Mouse (Mus musculus) intestine, embryonic 14.5 days (tissue): ENCODE measurements around the gene Frmd4a. TPM values are rescaled to one million over a fixed set of nuclear protein-coding genes. Genes with fewer than 3 reads are reported as not detected.

Experiments used
- ATAC-seq: fragments of 200-750 bp; cut with Nextera tagmentation; replicated peaks from 2 replicates; pipeline ENCODE4 v1.8.0; 2017; ENCODE audit warnings: low read depth, moderate number of reproducible peaks, moderate TSS enrichment, moderate library complexity; ENCODE audit not compliant: low FRiP score, low TSS enrichment
- DNase-seq: peaks from one replicate; pipeline ENCODE4 v3.0.0-alpha.2; 2018; ENCODE audit warnings: low spot score
- H3K27ac ChIP-seq: fragments of 300-500 bp; sonication (generic); 2 replicates; pipeline ENCODE4 v1.5.1; 2014; ENCODE audit warnings: low read depth, mild to moderate bottlenecking, control low read depth
- H3K27me3 ChIP-seq: fragments of 300-500 bp; sonication (generic); replicated peaks from 2 replicates; pipeline ENCODE4 v1.6.1; 2014; ENCODE audit warnings: low read length, control low read depth; ENCODE audit not compliant: control insufficient read depth, insufficient read depth
- H3K36me3 ChIP-seq: fragments of 300-500 bp; sonication (generic); 2 replicates; pipeline ENCODE4 v1.6.1; 2014; ENCODE audit warnings: low read length, control low read depth; ENCODE audit not compliant: control insufficient read depth, insufficient read depth
- H3K4me1 ChIP-seq: fragments of 300-500 bp; sonication (generic); replicated peaks from 2 replicates; pipeline ENCODE4 v1.6.1; 2014; ENCODE audit warnings: low read length, control low read depth, mixed read lengths; ENCODE audit not compliant: control insufficient read depth, insufficient read depth
- H3K4me2 ChIP-seq: fragments of 300-500 bp; sonication (generic); 2 replicates; pipeline ENCODE4 v1.6.1; 2014; ENCODE audit warnings: low read length
- H3K4me3 ChIP-seq: fragments of 300-500 bp; sonication (generic); 2 replicates; pipeline ENCODE4 v1.5.1; 2014; ENCODE audit warnings: low read depth, low read length, control low read depth, mixed read lengths
- H3K9ac ChIP-seq: fragments of 300-500 bp; sonication (generic); 2 replicates; pipeline ENCODE4 v1.6.1; 2014; ENCODE audit warnings: mild to moderate bottlenecking, low read length
- H3K9me3 ChIP-seq: fragments of 300-500 bp; sonication (generic); 2 replicates; pipeline ENCODE4 v1.6.1; 2016; ENCODE audit warnings: low read length, control low read depth; ENCODE audit not compliant: control insufficient read depth
- WGBS: fragments of 180-500 bp; shearing (Covaris S2); extraction: QIAGEN DNeasy Blood & Tissue Kit; methylation state at CpG from one replicate; pipeline ENCODE4 v1.1.7; 2014; 5-methylcytosine and 5-hydroxymethylcytosine counted together
- polyA plus RNA-seq: library from polyadenylated mRNA; unstranded; fragments of >200 nt; fragmentation: Nextera tagmentation; extraction: Ambion mirVana; gene quantifications from 2 replicates; pipeline ENCODE4 v1.2.1, GENCODE M21; 2014

Gene Frmd4a
- polyA plus RNA-seq, 1 experiment from 2014 or later = 28.8 TPM

GRCm38 (mm10) chr2:4101370-4101769 is 83.9 kb downstream of the Frmd4a start:
- Histone ChIP-seq H3K4me3 (no peak overlapping the region), H3K4me1 (no peaks in the 10 kb centered on the region), H3K9ac (no peak overlapping the region), H3K4me2 (no peak overlapping the region), H3K9me3 (no peaks in the 10 kb centered on the region), H3K36me3 (no peaks in the 10 kb centered on the region), H3K27me3 (no peaks in the 10 kb centered on the region), H3K27ac (no peak overlapping the region)
- 72% methylated on average over 2 of the region's 2 CpGs for WGBS
- ATAC-seq (no peak), DNase-seq (no peak)

DNA sequence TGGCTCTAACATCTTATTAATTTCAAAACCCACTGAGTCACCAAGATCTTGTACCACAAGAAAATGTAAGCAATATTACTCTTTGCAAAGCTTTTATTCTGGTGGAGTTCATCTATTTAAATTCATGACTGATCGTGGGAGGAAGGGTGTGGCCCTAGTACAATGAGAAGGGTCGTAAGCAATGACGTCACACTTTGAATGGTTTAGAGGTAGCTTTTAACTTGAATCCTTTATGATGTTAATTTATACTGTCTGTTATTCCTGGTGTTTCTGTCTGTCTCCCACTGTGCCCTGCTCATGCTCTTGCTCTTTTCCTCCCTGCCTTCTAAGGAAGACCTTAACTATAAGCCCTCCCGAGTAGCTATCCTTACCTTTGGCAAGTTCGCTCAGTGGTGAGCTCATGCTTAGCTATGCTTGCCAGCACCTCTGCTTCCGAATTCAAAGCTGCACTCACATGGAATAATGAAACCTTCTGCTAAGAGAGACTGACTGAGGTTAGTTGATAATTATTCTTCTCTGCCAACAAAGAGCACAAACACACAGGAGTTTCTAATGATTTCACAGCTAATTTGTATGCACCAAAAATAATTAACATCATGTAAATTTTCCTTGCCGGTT is 95.9 kb downstream of the Frmd4a start:
- H3K36me3 ChIP-seq = no peaks in the 10 kb centered on the region
- H3K9ac ChIP-seq = no peak overlapping the region
- no peaks in the 10 kb centered on the region for H3K27me3 ChIP-seq
- H3K4me3 ChIP-seq = no peak overlapping the region
- H3K27ac ChIP-seq = no peak overlapping the region
- no peaks in the 10 kb centered on the region for H3K4me1 ChIP-seq
- WGBS = 84% methylated on average over 7 of the region's 7 CpGs
- DNase-seq (no peak), ATAC-seq (no peak)
- no peaks in the 10 kb centered on the region for H3K9me3 ChIP-seq
- H3K4me2 ChIP-seq = no peak overlapping the region

DNA sequence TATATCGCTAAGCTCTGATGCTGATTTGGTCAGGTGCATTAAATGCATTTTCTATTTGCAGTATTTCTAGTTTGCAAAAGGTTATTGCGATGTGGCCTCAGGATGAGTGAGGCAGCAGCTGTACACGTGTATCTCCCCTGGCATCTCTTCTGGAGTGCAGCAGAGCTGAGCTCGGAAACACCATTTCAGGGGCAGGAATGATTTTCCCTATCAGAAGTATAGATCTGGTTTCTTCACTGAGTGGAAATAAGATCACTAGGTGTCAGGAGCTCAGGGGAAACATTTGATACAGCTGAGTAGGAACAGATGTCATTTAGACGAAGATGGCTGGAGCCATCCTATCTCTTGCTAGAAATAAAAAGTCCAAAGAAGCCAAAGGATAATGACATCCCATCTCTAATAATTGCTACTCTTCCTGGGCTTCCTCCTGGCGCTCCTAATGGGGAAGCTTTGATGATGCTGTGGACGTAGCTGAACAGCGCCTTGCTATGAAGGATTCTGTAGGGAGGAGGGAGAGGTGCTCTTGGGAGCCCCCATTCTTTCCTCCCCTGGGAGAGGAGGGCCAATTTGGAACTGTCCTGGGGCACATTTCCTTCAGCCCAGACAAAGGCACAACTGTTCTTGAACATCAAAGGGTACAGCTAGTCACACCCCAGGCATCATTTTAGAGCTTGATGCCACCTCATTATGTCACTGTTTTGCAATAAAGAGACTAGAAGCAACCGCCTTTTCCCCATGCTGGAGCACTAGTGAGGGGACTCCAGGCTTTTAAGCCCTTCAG is 102.4 kb downstream of the Frmd4a start:
- no peaks in the 10 kb centered on the region for H3K4me1 ChIP-seq
- H3K27ac ChIP-seq = no peak overlapping the region
- ATAC-seq (no peak), DNase-seq (no peak)
- H3K4me3 ChIP-seq = no peak overlapping the region
- no peak overlapping the region for H3K9ac ChIP-seq
- no peak overlapping the region for H3K4me2 ChIP-seq
- 57% methylated on average over 9 of the region's 9 CpGs for WGBS
- no peaks in the 10 kb centered on the region for H3K27me3 ChIP-seq
- H3K9me3 ChIP-seq = no peaks in the 10 kb centered on the region
- no peaks in the 10 kb centered on the region for H3K36me3 ChIP-seq

DNA sequence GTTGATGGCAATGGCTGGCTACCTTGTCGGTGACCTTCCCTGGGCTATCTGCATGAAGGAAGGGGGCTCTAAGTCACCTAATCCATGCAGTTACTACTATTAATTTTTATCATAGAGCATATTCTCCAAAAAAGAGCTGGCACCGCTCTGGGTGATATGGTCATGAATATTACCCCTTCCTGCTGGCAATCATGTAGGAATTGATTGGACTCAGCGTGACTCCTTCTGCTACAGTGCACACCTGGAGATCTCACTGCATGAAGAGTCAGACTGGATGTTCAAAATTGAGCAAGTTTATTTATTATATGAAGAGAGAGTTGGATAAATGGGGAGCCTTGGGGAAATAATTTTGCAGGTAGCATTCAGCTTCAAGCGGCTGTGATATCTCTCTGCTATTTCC is 113.7 kb downstream of the Frmd4a start:
- no peak overlapping the region for H3K4me2 ChIP-seq
- H3K36me3 ChIP-seq = no peaks in the 10 kb centered on the region
- H3K27me3 ChIP-seq = no peaks in the 10 kb centered on the region
- no peaks in the 10 kb centered on the region for H3K9me3 ChIP-seq
- 90% methylated on average over 4 of the region's 4 CpGs for WGBS
- no peak overlapping the region for H3K4me3 ChIP-seq
- H3K9ac ChIP-seq = no peak overlapping the region
- no peaks in the 10 kb centered on the region for H3K4me1 ChIP-seq
- no peak for DNase-seq
- ATAC-seq = no peak
- no peak overlapping the region for H3K27ac ChIP-seq

- no peak for ATAC-seq
- Histone ChIP-seq H3K4me3 (no peak overlapping the region), H3K36me3 (no peaks in the 10 kb centered on the region), H3K27ac (no peak overlapping the region), H3K4me2 (no peak overlapping the region), H3K4me1 (no peaks in the 10 kb centered on the region), H3K9ac (no peak overlapping the region), H3K9me3 (no peaks in the 10 kb centered on the region), H3K27me3 (no peaks in the 10 kb centered on the region)
- DNase-seq = no peak
- 85% methylated on average over 3 of the region's 3 CpGs for WGBS
These were observed 120.0 kb downstream of the Frmd4a start for GRCm38 (mm10) chr2:4137493-4137892.

- Histone ChIP-seq H3K27me3 (no peaks in the 10 kb centered on the region), H3K4me2 (no peak overlapping the region), H3K9ac (no peak overlapping the region), H3K4me3 (no peak overlapping the region), H3K9me3 (no peaks in the 10 kb centered on the region), H3K27ac (no peak overlapping the region), H3K4me1 (no peaks in the 10 kb centered on the region), H3K36me3 (no peaks in the 10 kb centered on the region)
- no peak for ATAC-seq
- DNase-seq = no peak
- WGBS = 48% methylated on average over 4 of the region's 4 CpGs
These were observed 124.9 kb downstream of the Frmd4a start for GRCm38 (mm10) chr2:4142221-4142950.

GRCm38 (mm10) chr2:4144424-4144823 is 126.9 kb downstream of the Frmd4a start:
- H3K4me2 ChIP-seq = no peak overlapping the region
- H3K36me3 ChIP-seq = no peaks in the 10 kb centered on the region
- ATAC-seq (no peak), DNase-seq (no peak)
- WGBS = 85% methylated on average over 4 of the region's 4 CpGs
- H3K4me1 ChIP-seq = no peaks in the 10 kb centered on the region
- H3K9ac ChIP-seq = no peak overlapping the region
- H3K4me3 ChIP-seq = no peak overlapping the region
- H3K27ac ChIP-seq = no peak overlapping the region
- H3K9me3 ChIP-seq = no peaks in the 10 kb centered on the region
- H3K27me3 ChIP-seq = no peaks in the 10 kb centered on the region

GRCm38 (mm10) chr2:4152521-4153040 is 135.1 kb downstream of the Frmd4a start:
- no peak for ATAC-seq
- 6% methylated on average over 14 of the region's 14 CpGs for WGBS
- Histone ChIP-seq H3K36me3 (no peaks in the 10 kb centered on the region), H3K27me3 (no peaks in the 10 kb centered on the region), H3K9me3 (no peaks in the 10 kb centered on the region), H3K4me3 (peak overlapping the region; percentile 46), H3K4me1 (0 out of 2 replicates have a peak, but pooled peaks cover 5% of the 10 kb centered on the region), H3K4me2 (peak overlapping the region; percentile 84), H3K9ac (peak overlapping the region; percentile 18), H3K27ac (no peak overlapping the region)
- peak; percentile 66 for DNase-seq
